Mouse (Mus musculus): ENCODE data around the gene Spint2.

- TF ChIP-seq CTCF (IDR thresholded peaks at IDR 0.05; ENCODE audit: extremely low read depth, insufficient read depth, low read length) (peak; percentile 68), POLR2A (IDR thresholded peaks at IDR 0.05; ENCODE audit: extremely low read depth, insufficient read depth, low read length) (no peak)
These were observed 19.4 kb upstream of the Spint2 start for GRCm38 (mm10) chr7:29301127-29301566.

Data from cortical plate, adult 2 months (tissue).